Comparison of ENCODE assay signal across 33 mouse cellular contexts in the genomic region with DNA sequence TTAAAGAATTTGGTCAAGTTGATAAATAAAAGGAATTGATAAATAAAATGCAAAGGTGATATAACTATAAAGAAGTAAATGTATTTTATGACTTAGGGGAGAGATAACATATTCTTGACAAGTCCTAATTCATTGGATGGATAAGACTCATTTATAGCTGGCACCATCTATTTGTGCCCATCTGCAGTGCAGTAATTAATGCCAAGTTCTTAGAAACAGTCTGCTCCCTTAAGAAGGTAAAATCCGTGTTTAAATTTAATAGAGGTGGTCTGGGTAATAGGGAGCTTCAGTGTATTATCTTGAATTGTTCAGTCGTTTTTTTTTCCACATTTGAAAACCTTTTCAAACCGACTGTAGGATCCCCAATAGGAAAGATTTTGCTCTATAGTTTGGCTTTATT.
"Had no signal": no experiment of that assay in that cellular context is flagged by ENCODE, and none has a peak within 500 bp of the region (broad histone marks: within the 10 kb centered on the region; RNA-seq: fewer than 3 reads in every experiment).

No protein-coding gene starts in this region.

- H3K36me3 ChIP-seq: heart, embryonic 13.5 days; heart, embryonic 15.5 days; hindbrain, embryonic 10.5 days; hindbrain, embryonic 12.5 days; hindbrain, embryonic 13.5 days; hindbrain, embryonic 15.5 days; intestine, embryonic 15.5 days; kidney, embryonic 15.5 days had no signal

- H3K9ac ChIP-seq: heart, embryonic 13.5 days; heart, embryonic 15.5 days; hindbrain, embryonic 12.5 days; hindbrain, embryonic 13.5 days; hindbrain, embryonic 14.5 days; hindbrain, embryonic 15.5 days; intestine, embryonic 15.5 days; kidney, embryonic 15.5 days had no signal

- H3K4me1 ChIP-seq: heart, embryonic 13.5 days; heart, embryonic 15.5 days; hindbrain, embryonic 10.5 days; hindbrain, embryonic 12.5 days; hindbrain, embryonic 13.5 days; hindbrain, embryonic 15.5 days; intestine, embryonic 15.5 days; kidney, embryonic 15.5 days had no signal

- H3K4me3 ChIP-seq: heart, embryonic 13.5 days; heart, embryonic 15.5 days; hindbrain, embryonic 10.5 days; hindbrain, embryonic 12.5 days; hindbrain, embryonic 13.5 days; hindbrain, embryonic 15.5 days; intestine, embryonic 15.5 days; kidney, embryonic 15.5 days; layer of hippocampus, adult 2 months; left cerebral cortex, adult 2 months had no signal

- ATAC-seq: hindbrain, embryonic 16.5 days; hindbrain, postnatal 0 days; inflammation-experienced regulatory T-cells, adult 6 months; intestine, embryonic 15.5 days; intestine, embryonic 16.5 days; intestine, postnatal 0 days had no signal

- H3K9me3 ChIP-seq: heart, embryonic 13.5 days; heart, embryonic 15.5 days; hindbrain, embryonic 10.5 days; hindbrain, embryonic 12.5 days; hindbrain, embryonic 13.5 days; hindbrain, embryonic 15.5 days; intestine, embryonic 15.5 days; kidney, embryonic 15.5 days had no signal

- DNase-seq: heart, postnatal 10 days; heart, postnatal 14 days; heart, postnatal 36 days; heart, postnatal 4 days; kidney, adult 11 months; kidney, adult 18-20 months; kidney, adult 2 months; kidney, adult 8-10 months; kidney, adult 9 months; kidney, postnatal 10 days; kidney, postnatal 14 days; kidney, postnatal 25 days; kidney, postnatal 36 days; kidney, postnatal 4 days; layer of hippocampus, adult 9-11 months; layer of hippocampus, postnatal 36 days had no signal

- H3K4me2 ChIP-seq: heart, embryonic 13.5 days; heart, embryonic 15.5 days; hindbrain, embryonic 12.5 days; hindbrain, embryonic 13.5 days; hindbrain, embryonic 14.5 days; hindbrain, embryonic 15.5 days; intestine, embryonic 15.5 days; kidney, embryonic 15.5 days had no signal

- H3K27ac ChIP-seq: heart, embryonic 13.5 days; heart, embryonic 15.5 days; hindbrain, embryonic 10.5 days; hindbrain, embryonic 12.5 days; hindbrain, embryonic 13.5 days; hindbrain, embryonic 14.5 days; hindbrain, embryonic 15.5 days; hindbrain, postnatal 0 days; intestine, embryonic 15.5 days; kidney, embryonic 15.5 days; kidney, postnatal 0 days; layer of hippocampus, adult 2 months; left cerebral cortex, adult 2 months had no signal

- H3K27me3 ChIP-seq: heart, embryonic 13.5 days; heart, embryonic 15.5 days; hindbrain, embryonic 12.5 days; hindbrain, embryonic 13.5 days; hindbrain, embryonic 15.5 days; intestine, embryonic 15.5 days; kidney, embryonic 15.5 days had no signal
